Mouse (Mus musculus): ENCODE measurements at regions not wholly inside any gene's neighbourhood (a gene's known extent, or its start where the extent isn't known, plus 50 kb on each side); places are given as distances from the start of the nearest gene placed in this dataset.
"Not testable (repeated sequence)": the region's sequence is repeated elsewhere in the genome, so short reads cannot be mapped to it uniquely, and the experiment has no call there.

DNA sequence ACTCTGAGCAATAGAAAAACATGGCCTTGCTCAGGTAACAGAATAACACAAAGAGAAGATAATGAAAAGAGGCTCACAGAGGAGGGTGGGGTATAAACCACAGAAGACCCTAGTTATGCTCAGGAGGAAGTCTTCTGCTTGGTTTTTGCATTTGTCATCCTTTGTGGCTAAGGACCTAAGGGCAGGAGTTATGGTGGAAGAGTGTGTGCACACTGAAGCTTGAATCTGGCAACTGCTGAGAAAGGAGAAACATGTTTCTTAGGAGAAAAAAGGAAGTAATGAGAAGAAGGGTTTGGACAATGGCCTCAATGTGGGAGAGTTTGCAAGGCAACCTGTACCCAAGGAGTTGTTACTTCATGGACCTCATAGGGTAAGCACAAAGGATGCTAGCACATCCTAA, 106.8 kb upstream of the Nyap2 start:
- DNase-seq = no peak

DNA sequence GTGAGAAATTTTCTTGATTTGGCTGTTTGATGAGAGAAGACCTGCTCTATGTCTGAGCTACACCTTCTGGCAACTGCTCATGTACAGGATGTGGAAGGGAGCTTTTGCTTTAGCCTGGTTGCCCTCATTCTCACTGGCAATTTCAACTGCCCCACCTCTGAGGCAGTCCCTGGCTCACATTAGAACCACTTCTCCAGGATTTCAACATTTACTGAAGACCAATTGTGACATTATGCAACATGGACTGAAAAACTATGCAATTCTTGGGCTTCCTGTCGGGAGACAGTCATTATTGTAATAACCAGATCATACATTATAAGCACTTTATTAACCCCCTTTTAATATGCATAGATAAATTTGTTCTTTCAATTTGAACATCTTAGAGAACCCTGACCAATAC, 107.6 kb upstream of the Nyap2 start:
- no peak for DNase-seq

DNA sequence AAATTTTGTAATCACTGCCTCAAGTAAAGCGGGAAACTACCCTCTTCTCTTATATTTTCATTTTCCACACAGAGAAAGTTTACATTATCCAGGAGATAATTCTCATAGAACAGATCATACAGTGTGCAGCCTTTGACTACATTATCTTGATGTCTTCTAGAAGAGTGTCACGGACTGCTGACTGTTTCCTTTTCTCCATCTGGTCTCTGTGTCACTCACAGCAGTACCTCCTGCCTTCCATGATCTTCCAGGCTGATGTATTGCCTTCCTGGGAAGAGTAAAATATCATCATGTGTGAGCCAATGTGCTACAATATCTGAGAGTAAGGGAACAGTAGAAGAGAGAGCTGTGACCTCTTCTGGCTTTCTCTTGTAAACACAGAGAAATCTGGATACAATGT, 111.0 kb upstream of the Nyap2 start:
- DNase-seq = no peak

DNA sequence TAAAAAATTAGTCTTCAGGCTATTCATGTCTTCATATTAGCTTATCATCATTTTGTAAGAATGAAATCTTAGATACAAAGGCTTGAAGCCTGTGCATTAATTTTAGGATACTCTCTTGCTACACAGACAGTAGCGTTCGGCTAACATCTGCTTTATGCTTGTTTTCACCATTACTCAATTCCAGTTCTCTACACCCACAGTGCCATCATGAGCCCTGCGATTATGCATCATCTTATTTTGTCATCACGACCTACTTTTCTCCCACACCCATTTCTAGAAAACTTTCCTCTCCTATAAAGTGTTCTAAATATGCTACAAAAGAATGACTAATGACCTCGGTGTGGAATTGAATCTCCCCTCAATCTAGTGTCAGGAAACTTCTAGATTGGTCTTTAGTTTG, 112.4 kb upstream of the Nyap2 start:
- DNase-seq = no peak

DNA sequence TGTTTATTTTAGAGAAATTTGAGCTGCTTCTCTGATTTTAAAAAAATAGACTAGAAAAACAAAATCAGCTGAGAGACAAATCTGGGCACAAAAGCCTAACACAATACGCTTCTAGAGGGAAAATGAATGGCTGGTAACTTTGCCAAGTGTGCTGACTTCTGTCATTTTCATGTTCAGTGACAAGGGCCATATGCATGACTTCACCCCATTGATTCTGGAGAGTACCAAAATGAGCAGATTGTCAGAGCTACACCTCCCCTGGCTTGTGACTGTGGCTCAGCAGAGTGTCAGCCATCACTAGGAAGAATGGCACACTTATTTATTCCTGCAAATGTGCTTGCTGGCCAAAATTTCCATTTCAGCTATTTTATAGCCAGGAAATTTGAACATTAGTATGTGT, 112.9 kb upstream of the Nyap2 start:
- no peak for DNase-seq

DNA sequence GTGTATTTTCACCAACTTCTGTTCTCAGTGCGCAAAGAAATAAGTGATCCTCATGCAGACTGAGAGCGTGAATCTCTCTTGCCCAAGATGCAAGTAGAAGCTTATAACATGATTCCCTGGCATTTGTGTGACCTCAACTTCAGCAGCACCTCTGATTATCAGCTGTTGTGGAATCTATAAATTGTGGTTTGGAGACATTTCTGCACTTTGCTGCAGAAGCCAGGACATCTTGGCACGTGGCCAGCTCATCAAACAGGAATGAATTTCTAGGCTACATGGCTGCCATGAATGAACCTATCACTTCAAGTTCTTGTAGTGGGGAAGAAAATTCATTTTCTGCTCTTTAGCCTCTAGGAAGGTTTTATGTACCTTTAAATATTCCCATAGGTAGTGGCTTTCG, 126.3 kb upstream of the Nyap2 start:
- DNase-seq = no peak

DNA sequence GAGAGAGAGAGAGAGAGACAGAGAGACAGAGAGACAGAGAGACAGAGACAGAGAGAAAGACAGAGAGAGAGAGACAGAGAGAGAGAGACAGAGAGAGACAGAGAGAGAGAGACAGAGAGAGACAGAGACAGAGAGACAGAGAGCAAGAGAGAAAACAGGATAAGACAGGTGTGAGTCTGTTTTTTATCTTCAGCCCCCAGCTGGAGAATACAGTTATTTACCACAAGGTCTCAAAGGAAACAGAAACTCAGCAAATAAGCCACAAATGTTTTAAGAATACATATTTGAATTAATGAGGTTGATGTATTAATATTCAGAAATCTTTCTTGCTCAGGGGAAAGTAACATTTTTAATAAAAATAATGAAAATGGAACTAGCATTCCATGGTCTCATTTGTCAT, 130.7 kb upstream of the Nyap2 start:
- not testable (repeated sequence) for DNase-seq

DNA sequence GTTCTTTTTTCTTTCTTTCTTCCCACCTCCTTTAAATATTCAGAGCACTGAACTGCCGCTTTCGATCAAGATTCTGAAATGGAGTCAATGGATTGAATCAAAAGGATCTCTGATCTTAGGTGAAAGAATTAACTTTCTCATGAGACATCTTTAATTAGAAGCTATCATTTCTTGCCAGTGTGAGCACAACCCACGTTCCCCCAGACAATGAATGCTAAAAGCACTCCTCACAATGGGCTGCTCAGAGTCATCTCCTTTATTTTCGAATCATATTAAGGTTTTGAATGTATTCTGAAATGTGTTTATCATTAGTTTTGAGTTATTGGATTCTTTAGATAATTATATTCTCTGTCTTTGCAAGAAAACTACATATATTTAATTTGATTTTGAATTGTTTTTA, 137.4 kb upstream of the Nyap2 start:
- DNase-seq = no peak

DNA sequence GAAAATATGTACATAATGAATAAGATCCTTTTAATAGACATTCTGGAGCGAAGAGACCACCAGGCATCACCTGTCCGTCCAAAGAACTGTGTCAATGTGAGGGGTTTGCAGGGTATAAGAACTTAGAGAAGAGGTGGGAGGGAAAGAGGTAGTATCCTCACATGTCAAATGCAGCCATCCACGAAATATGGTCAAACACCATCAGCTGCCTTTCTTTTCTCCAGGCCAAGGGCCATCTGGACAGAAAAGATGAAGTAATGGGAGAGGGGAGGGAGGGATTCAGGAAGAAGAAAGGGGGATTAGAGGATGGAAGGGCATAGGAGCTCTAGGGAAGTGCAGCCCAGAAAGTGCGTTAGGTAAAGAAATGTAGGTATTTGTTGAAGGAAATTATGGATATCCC, 141.0 kb upstream of the Dock10 start:
- no peak for DNase-seq

DNA sequence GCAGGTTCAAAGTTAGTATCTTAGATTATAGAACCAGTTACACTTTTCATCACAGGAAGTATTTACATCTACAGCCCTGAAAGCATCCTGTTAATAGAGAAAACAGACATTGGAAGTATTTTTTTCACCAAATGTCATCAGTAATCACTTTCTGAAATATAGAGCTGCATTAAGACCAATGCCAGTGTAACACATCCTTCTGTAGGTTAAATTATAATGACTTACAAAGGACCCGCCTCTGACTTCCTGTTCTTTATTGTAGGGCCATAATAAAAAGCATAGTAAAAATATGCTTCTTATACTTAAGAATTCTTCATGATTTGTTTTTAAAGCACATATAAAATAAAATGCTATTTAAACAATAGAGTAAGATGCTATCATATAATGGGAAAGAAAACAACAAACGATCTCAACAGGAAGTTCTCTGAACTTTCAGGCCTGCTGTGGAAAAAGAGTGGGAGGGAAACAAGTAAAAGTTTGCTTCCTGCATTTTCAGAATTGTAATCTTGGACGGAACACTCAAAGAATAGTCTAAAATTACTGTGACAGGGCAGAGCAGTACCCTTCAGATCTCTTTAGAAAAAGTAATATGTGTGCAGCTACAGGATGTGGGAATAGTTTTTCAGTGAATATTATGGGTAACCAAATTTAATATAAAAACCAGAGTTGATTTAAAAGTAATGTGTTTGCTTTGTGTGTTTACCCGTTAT, 116.0 kb upstream of the Dock10 start:
- no peak for DNase-seq

DNA sequence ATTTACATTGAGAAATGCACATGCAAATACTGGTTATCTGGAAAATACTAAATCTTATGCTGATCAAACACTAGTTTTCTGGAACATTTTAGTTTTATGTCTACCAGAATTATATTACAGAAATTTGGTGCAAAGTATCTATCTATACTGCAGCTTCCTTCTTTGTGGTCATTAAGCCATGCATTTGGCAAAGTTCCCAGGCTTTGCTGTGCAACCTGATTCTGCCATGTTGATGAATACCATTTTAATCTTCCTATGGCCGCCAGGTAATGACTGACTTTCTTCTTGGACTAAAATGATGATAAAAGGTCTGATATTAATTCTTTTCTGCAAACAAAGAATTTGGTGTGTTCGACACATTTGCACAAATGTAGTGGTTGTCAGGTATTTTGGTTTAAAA, 115.3 kb upstream of the Dock10 start:
- DNase-seq = no peak

DNA sequence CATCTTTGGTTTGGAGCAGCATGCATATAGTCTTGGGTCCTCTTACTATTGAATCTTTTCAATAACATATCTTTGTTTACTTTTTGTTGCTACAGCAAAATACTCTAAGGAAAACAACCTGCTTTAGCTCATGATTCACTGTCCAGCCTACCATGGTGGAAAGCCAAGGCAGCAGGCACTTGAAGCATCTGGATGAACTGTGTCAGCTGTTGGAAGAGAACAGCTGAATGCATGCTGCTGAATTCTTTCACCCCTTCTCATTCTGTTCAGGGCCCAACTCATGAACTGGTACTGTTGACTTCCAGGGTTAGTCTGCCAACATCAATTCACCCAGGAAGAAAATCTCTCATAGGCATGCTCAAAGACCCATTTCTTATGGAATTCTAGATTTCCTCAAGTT, 110.5 kb upstream of the Dock10 start:
- peak in 1 of 2 experiments; percentile 5 for DNase-seq

DNA sequence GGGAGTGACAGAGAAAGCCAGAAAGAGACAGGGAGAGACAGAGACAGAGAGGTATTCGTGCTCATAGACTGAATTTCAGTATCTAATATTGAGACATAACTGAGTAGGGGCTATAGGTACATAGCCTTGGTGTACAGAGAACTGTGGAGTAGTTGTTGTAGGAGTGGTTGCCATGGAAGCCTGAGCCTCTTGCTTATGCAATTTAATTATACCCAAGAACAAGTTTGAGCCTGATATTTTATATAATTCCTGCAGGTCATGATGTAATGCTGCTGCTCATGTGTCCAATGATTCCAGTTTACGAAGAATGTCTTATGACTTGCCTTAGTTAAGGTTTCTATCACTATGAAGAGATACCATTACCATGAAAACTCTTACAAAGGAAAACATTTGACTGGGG, 98.7 kb upstream of the Dock10 start:
- DNase-seq = no peak

DNA sequence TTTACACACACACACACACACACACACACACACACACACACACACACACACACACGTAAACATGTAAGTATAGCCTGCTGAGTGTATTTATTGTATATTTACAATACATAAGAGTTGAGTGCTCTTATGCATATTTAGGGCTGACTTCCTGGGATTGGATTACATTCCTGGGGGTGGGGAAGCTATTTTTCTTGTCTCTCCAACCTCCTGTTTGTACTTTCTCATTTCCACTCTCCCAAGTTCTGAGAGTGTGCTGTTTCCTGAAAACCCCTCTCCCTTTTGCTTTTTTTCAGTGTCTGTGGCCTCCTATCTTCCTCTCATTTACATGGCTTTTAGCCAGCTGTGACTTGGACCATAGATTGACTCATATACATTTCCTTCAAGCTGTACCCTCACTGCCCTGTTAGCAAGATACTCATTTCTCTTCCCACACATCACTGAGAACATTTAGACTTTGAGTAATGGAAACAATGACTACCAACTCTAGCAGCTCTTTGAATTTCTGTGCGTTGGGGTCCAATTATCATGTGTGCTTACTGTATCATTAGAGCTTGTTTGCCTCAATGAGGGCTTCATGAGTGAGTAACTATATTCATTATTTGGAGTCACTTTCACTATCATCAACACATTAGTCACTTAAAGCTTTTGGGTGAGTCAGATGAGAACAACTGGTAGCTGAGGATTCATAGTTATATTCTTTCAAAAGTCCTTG, 96.8 kb upstream of the Dock10 start:
- no peak for DNase-seq

DNA sequence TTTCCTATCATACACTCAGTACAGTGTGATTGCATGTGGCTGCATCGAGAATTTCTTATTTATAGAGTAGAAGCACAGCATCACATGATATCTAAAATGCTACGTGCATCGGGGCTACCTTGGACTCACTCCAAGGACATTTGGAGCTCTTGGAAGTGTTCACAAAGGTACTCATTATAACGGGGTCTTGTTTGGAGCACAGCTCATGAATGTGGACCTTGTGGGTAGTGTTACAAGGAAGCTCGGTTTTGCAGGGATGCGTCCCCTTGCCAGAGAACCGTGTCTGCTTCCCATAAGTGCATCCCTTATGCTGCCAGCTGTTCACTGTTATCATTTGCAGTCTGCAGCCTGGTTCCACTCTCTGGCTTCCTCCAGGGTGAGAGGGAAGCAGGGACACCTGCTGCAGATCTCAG, 96.0 kb upstream of the Dock10 start:
- peak; percentile 5 to 31 for DNase-seq

DNA sequence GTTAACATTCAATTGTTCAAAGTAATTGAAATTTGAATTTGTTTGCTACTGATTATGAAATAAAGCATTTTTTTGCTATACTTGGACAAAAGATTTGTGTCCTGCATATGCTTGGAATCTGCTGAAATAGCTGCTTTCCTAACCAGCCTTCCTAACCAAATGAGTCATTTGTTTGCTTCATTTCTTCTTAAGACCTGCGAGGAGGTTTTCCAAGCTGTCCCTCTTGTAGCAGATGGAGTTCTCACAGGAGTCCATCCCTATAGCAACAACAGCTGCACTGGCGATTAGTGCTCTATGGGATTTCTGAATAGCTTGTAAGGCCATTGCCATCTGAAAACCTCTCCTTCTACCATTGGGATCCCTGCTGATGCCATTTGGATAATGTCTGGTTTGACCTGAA, 94.4 kb upstream of the Dock10 start:
- DNase-seq = peak in 1 of 2 experiments; percentile 1

DNA sequence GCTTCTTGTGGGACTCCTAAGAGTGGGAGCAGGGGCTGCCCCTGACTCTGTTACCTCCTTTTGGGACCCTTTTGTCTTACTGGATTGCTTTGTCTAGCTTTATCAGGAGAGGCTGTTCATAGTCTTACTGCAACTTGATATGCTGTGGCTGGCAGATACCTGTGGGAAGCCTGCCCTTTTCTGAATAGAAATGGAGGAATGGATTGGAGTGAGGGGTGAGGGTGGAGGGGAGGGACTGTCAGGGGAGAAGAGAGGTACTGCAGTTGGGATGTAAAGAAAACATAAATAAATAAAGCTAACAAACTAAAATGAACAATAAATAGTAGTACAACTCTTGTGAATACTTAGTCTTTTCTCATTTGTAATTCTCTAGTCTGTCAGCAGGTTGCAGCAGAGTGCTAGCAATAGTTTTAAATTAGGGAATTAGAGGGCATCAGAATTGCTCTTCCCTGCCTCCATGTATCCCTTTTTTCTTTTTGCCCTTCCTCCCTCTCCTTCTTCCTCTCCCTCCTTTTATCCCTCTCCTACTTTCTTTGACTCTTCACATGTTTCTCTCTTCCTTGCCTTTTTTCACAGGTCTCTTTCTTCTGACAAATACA, 72.0 kb upstream of the Dock10 start:
- no peak for DNase-seq

DNA sequence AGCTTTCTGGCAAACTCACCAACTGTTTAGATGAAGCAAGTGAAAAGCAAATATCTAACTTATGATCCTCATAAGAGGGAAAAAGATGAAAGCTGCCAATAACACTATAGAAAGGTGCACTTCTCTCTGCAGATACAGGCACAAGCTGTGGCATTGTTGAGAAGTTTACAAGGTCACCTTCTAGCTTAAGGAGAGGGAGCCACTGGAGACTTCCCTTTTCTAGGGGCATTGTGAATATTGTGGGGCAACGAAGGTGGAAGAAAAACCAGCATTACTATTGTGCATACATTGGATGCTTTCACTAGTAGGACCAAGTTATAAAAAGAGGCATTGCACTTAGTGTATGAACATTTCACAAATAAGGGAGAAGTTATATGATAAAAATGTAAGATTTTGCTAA, 68.1 kb upstream of the Dock10 start:
- DNase-seq = no peak

DNA sequence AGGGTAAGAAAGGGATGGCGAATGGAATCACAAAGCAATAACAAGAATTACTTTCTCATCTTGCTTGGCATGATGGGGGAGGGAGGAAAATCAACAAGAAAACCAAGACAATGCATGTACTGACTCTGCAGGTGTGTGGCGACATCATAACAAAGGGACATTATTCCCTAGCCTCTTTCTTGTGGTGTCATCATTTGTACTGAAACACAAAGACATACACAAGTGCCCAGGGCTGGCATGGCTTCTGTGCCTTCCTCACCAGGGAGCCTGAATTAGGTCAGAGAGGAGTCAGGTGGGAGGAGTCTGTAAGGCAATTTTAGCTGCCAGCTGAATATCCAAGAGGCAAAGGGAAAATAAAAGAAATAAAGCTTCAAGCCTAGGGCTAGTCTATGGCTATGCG, 65.6 kb upstream of the Dock10 start:
- DNase-seq = no peak

DNA sequence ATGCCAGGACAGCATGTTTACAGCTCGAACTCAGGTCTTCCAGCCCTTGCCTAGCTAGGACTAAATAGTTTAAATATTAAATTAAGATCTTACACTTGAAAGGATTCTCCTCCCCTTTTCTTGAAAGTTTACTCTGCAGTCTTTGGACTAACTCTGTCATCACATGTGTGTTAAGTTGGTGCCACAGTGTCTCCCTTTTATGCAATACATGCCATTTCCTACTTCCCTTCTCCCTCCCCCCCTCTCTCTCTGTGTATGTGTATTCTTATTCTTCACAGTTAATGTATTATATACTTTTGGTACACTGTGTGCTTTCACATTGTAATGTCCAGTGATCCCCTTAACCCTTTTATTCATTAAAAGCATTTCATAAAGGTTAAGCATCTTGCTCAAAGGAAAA, 63.9 kb upstream of the Dock10 start:
- no peak for DNase-seq

DNA sequence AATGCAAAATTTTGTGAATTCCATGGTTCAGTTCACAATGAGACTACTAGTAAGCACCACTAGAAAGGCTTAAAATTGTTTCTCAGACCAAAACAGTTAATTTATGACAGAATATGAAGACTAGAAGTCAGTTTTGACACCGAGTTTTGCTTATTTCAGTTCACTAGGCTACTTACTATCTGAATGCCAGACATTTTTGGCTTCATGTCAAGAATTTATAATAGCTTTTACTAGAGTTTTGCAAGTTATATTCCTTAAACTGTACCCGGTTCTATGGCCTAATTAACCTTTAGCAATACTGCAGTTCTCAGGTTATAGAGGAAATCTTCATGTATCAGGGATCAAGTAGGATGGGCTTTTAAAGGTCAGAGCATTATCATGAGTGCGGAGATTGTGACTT, 54.6 kb upstream of the Dock10 start:
- DNase-seq = no peak
